Mouse (Mus musculus): Measurements from ENCODE around the gene Arnt2. TPM values are rescaled to one million over a fixed set of nuclear protein-coding genes. Genes with fewer than 3 reads are reported as not detected.

Gene Arnt2
- polyA plus RNA-seq, 1 experiment from 2014 or later = 17.0 TPM

DNA sequence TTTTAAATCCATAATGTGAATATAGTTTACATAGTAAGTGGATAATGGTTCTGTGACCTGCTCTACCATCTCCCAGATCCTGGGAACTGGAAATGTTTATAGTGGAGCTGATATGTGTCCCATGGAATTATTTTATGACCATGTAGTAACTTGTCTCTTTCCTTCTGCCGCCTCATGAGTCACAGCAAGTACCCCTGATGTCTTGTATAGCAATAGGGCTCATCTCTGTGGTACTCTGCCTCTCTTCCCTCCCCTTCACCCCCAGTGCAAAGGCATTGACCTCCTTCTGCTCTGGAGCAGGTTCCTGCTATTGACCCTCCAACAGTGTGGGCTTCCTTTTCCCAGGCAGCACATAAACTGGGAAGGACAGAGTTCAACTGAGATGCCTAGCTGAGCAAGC, 182.3 kb downstream of the Arnt2 start:
- Histone ChIP-seq H3K27me3 (no peaks in the 10 kb centered on the region), H3K4me2 (no peak overlapping the region), H3K4me1 (no peaks in the 10 kb centered on the region), H3K9ac (no peak overlapping the region), H3K4me3 (no peak overlapping the region), H3K9me3 (no peaks in the 10 kb centered on the region), H3K36me3 (no peaks in the 10 kb centered on the region), H3K27ac (no peak overlapping the region)
- ATAC-seq (ENCODE audit: insufficient number of reproducible peaks, insufficient read depth, low FRiP score, low TSS enrichment, low read depth) = no peak
- WGBS = 81% methylated on average over 1 of the region's 1 CpGs

DNA sequence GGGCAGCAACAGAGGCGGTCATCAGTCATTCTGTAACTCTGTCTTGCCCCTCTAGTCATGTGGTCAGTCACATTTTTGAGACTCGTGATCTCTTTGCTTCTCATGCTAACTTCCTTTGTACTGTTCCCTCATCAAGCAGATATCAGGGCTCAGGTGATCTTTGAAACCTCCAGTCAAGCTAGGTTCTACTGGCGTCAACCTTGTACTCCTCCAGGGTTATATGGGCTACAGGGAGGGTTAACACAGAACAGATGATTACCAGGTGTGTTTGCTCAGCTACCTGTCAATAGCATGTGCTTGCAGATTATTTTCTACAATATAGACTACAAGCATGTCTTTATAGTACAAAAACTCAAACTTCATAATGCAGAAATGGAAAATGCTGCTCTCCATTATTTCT, 183.1 kb downstream of the Arnt2 start:
- Histone ChIP-seq H3K36me3 (no peaks in the 10 kb centered on the region), H3K4me2 (no peak overlapping the region), H3K9ac (no peak overlapping the region), H3K4me1 (no peaks in the 10 kb centered on the region), H3K4me3 (no peak overlapping the region), H3K27ac (no peak overlapping the region), H3K27me3 (no peaks in the 10 kb centered on the region), H3K9me3 (no peaks in the 10 kb centered on the region)
- WGBS = 75% methylated on average over 3 of the region's 3 CpGs
- ATAC-seq (ENCODE audit: insufficient number of reproducible peaks, insufficient read depth, low FRiP score, low TSS enrichment, low read depth) = no peak

DNA sequence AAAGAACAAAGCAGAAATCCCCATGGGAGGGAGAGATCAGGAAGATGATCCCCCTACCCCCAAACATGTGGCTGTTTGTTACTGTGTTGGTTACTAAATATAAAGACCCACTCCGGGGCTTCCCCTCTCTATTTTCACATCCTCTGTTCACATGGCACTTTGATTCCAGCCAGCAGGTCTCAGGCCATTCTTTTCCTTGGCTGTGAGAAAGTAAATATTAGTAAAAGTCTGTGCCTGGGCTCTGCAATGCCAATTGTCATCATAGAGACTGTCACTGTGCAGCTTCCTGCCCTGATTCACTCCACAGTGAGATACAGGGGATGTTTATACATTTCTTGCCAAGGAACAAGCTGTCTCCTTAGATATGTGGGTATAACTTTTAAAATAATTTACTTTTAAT, 197.9 kb downstream of the Arnt2 start:
- Histone ChIP-seq H3K27me3 (no peaks in the 10 kb centered on the region), H3K4me1 (peaks cover 12% of the 10 kb centered on the region), H3K9ac (no peak overlapping the region), H3K27ac (no peak overlapping the region), H3K9me3 (no peaks in the 10 kb centered on the region), H3K36me3 (no peaks in the 10 kb centered on the region), H3K4me3 (no peak overlapping the region), H3K4me2 (no peak overlapping the region)
- 24% methylated on average over 1 of the region's 1 CpGs for WGBS
- no peak for ATAC-seq (ENCODE audit: insufficient number of reproducible peaks, insufficient read depth, low FRiP score, low TSS enrichment, low read depth)

DNA sequence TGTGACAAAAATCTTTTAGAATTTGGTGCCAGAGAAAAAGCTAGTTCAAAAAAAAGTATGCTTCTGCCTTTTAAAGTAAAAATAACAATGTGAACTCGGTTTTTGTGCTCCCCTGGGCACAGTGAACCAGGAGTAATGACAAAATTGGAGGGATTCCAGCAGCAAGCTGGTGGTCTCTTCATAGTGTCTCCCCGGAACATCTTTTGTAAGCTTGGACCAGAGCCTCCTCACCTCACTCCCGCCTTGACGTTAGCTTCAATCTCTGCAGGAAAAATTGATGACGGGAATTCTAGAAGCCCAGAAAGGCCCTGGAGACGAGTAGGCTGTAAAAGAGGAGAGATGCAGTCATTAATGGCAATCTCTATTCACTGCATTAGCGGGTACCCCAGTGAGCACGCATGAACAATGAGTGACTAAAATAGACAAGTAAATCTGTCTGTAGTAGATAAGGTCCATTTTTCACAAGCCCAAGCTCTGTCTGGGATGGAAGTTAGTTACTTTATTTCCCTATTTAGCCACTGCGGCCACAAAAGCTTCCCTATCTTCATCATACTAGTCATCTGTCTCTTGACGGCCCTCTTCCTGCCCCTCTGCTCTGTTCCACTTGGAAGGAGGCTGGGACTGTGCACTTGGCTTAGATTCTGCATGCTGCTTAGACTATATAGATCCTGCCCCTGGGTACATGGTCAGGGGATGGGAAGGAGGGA, 199.2 kb downstream of the Arnt2 start:
- Histone ChIP-seq H3K4me1 (peaks cover 12% of the 10 kb centered on the region), H3K36me3 (no peaks in the 10 kb centered on the region), H3K27ac (no peak overlapping the region), H3K9ac (no peak overlapping the region), H3K9me3 (no peaks in the 10 kb centered on the region), H3K4me3 (no peak overlapping the region), H3K27me3 (no peaks in the 10 kb centered on the region), H3K4me2 (no peak overlapping the region)
- WGBS = 60% methylated on average over 10 of the region's 10 CpGs
- no peak for ATAC-seq (ENCODE audit: insufficient number of reproducible peaks, insufficient read depth, low FRiP score, low TSS enrichment, low read depth)

DNA sequence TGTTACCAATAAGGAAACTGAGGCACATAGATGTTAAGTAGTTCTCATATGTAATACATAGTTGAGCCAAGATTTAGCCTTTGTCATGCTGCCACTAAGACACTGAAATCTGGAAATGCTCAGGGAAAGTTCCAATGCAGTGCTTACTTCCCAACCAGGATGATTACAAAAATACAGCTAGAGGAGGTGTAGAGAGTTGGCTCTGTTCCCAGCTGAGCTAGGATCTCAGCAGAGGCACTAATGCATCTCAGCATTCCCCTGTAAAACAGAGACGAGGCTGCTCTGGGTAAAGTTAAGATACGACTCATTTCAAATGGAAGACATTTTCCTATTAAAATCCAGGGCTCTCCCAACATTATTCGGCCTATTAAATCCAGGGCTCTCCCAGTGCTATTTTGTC, 206.0 kb downstream of the Arnt2 start:
- Histone ChIP-seq H3K4me1 (peaks cover 6% of the 10 kb centered on the region; the same call in 1 of the 2 replicates), H3K4me2 (no peak overlapping the region), H3K9me3 (no peaks in the 10 kb centered on the region), H3K36me3 (no peaks in the 10 kb centered on the region), H3K9ac (no peak overlapping the region), H3K27me3 (no peaks in the 10 kb centered on the region), H3K4me3 (no peak overlapping the region), H3K27ac (peak overlapping the region; percentile 55; the same call in 1 of the 2 replicates)
- 36% methylated on average over 3 of the region's 3 CpGs for WGBS
- no peak for ATAC-seq (ENCODE audit: insufficient number of reproducible peaks, insufficient read depth, low FRiP score, low TSS enrichment, low read depth)

DNA sequence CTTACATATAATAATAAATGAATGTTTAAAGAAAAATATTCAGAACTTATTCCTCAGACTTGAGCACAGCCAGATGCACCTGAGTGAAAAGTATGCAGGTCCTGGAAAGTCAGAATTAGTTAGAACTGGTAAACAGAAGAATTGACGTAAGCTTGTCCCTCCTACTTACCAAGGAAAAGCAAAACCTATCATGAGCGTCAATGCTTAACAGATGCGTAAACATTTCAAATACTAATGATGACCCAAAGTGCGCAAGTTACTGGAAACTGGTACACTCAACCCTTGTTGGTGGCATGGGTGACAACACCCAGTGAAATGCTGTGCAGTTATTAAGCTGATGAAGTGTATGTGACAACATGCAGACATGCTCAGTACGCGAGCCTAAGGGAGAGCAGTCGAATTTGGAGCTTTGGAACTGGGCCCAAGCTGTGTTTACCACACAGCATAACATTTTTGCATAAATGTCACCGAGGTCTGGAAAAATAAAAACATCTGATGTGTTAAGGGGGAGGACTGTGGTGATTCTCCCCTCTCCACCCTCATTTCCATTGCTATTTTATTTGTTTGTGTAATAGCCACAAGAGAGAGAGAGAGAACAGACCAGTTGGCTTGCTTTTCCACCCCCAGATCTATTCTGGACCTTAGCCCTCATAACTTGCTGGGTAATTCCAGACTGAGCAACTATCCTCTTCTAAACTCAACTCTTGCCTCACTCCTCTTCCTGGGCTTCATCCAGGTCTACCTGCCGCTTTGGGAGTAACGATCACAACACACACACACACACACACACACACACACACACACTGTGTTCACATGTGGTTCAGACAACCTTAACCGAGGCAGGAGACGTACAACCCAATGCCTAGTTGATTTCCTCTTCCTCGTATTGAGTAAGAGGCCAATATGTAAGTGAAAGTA, 208.6 kb downstream of the Arnt2 start:
- no peaks in the 10 kb centered on the region for H3K36me3 ChIP-seq
- H3K27ac ChIP-seq = no peak overlapping the region
- no peaks in the 10 kb centered on the region for H3K27me3 ChIP-seq
- H3K4me3 ChIP-seq = no peak overlapping the region
- no peak overlapping the region for H3K9ac ChIP-seq
- WGBS = 79% methylated on average over 13 of the region's 13 CpGs
- H3K4me2 ChIP-seq = no peak overlapping the region
- ATAC-seq (ENCODE audit: insufficient number of reproducible peaks, insufficient read depth, low FRiP score, low TSS enrichment, low read depth) = no peak
- no peaks in the 10 kb centered on the region for H3K9me3 ChIP-seq
- H3K4me1 ChIP-seq = peaks cover 6% of the 10 kb centered on the region; the same call in 1 of the 2 replicates

DNA sequence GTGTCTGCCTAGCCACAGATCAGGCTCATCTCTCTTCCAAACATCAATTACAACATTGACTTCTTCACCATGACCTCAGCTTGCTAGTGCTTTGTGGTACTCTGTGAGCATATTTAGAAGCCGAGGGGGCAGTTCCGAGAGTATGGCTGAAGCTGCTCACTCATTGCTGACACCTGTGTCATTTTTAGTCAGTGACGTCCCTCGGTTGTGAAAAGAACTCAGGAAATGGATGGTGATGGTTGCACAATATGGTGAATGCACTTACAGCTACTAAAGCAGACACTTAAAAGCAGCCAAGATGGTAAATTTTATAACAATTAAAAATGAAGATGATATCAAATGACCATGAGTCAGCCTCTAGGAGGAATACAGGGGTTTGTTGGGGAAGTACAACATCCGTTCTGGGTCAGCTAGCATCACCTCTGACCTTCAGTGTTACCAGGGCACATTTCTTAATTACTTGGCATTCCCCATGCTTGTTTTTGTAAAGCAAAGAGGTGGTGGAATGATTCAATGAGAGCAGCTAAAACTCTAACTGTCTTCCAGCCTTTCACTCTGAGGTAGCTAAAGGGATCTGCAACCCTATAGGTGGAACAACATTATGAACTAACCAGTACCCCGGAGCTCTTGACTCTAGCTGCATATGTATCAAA, 212.6 kb downstream of the Arnt2 start:
- H3K4me3 ChIP-seq = no peak overlapping the region
- H3K9ac ChIP-seq = no peak overlapping the region
- no peaks in the 10 kb centered on the region for H3K27me3 ChIP-seq
- no peak overlapping the region for H3K4me2 ChIP-seq
- ATAC-seq (ENCODE audit: insufficient number of reproducible peaks, insufficient read depth, low FRiP score, low TSS enrichment, low read depth) = no peak
- H3K9me3 ChIP-seq = no peaks in the 10 kb centered on the region
- H3K4me1 ChIP-seq = no peaks in the 10 kb centered on the region; the same call in 1 of the 2 replicates
- no peak overlapping the region for H3K27ac ChIP-seq
- WGBS = 60% methylated on average over 6 of the region's 6 CpGs
- no peaks in the 10 kb centered on the region for H3K36me3 ChIP-seq

Other genes starting within 250 kb of the Arnt2 start
- gene Gm2115, start 118.8 kb upstream of the Arnt2 start, polyA plus RNA-seq (2015; fragmentation: Nextera tagmentation; extraction: Ambion mirVana) = 0.21 and 0.26 TPM in 2 replicates
- gene Fah, start 196.5 kb upstream of the Arnt2 start, polyA plus RNA-seq (2015; fragmentation: Nextera tagmentation; extraction: Ambion mirVana) = 4.4 and 7.2 TPM in 2 replicates

All from embryonic facial prominence, embryonic 13.5 days (tissue).